In genomic region chr11:78032809-78033195, GRCm38 (mm10) we compare ENCODE assay signal across 8 mouse cellular contexts. TPM values are rescaled to one million over a fixed set of nuclear protein-coding genes. Genes with fewer than 3 reads are reported as not detected.
DNase-seq lines count a peak whose midpoint lies in the region; ATAC-seq and TF ChIP-seq lines count a peak whose summit lies in the region.

No protein-coding gene starts in this region.

- H3K36me3 ChIP-seq in intestine, embryonic 14.5 days (ENCODE audit: control insufficient read depth, insufficient read depth, low read length): peaks cover 32% of the 10 kb centered on the region
- peaks cover 19% of the 10 kb centered on the region for H3K36me3 ChIP-seq in midbrain, postnatal 0 days (ENCODE audit: insufficient read depth, low read length)

- peak overlapping the region; percentile 51 for H3K27ac ChIP-seq in left cerebral cortex, adult 2 months
- no peak overlapping the region for H3K27ac ChIP-seq in cortical plate, adult 2 months (ENCODE audit: insufficient read depth, low read length)
- H3K27ac ChIP-seq in intestine, embryonic 14.5 days (ENCODE audit: low read depth): peak overlapping the region; percentile 80
- H3K27ac ChIP-seq in midbrain, postnatal 0 days (ENCODE audit: low read depth, low read length): peak overlapping the region; percentile 95

- no peak for ATAC-seq in intestine, embryonic 14.5 days (replicated peaks; ENCODE audit: low FRiP score, low TSS enrichment, low read depth)
- no peak for ATAC-seq in midbrain, postnatal 0 days (ENCODE audit: low FRiP score)

- H3K9me3 ChIP-seq in intestine, embryonic 14.5 days (ENCODE audit: control insufficient read depth, low read length): no peaks in the 10 kb centered on the region
- no peaks in the 10 kb centered on the region for H3K9me3 ChIP-seq in midbrain, postnatal 0 days (ENCODE audit: low read length)

- no peak for DNase-seq in left cerebral cortex, adult 2 months (ENCODE audit: extremely low spot score in 1 of 2, low spot score in 2 of 2)
- no peak for DNase-seq in left cerebral cortex, postnatal 4 days
- DNase-seq in intestine, embryonic 14.5 days (ENCODE audit: low spot score): no peak
- DNase-seq in midbrain, postnatal 0 days (ENCODE audit: low spot score): peak; percentile 25
- DNase-seq in left cerebral cortex, adult 18-20 months (ENCODE audit: low spot score in 2 of 2): no peak
- no peak for DNase-seq in cerebellum, postnatal 4 days (ENCODE audit: low spot score in 2 of 2)
- no peak for DNase-seq in thymus, postnatal 10 days (ENCODE audit: low spot score in 2 of 2)

- H3K4me2 ChIP-seq in intestine, embryonic 14.5 days (ENCODE audit: low read length): peak overlapping the region; percentile 64
- H3K4me2 ChIP-seq in midbrain, postnatal 0 days (ENCODE audit: low read depth, low read length, poor library complexity, severe bottlenecking): peak overlapping the region; percentile 67

- H3K4me1 ChIP-seq in cortical plate, adult 2 months (ENCODE audit: control insufficient read depth, insufficient read depth, low read length): peaks cover 2% of the 10 kb centered on the region; the same call in 1 of the 2 replicates
- H3K4me1 ChIP-seq in intestine, embryonic 14.5 days (replicated peaks; ENCODE audit: control insufficient read depth, insufficient read depth, low read length): peaks cover 17% of the 10 kb centered on the region
- H3K4me1 ChIP-seq in midbrain, postnatal 0 days (ENCODE audit: insufficient read depth, low read length): peaks cover 9% of the 10 kb centered on the region; the same call in 1 of the 2 replicates

- H3K9ac ChIP-seq in intestine, embryonic 14.5 days (ENCODE audit: low read length): peak overlapping the region; percentile 63
- H3K9ac ChIP-seq in midbrain, postnatal 0 days (replicated peaks; ENCODE audit: low read length, poor library complexity, severe bottlenecking): peak overlapping the region; percentile 90

- no peaks in the 10 kb centered on the region for H3K27me3 ChIP-seq in intestine, embryonic 14.5 days (replicated peaks; ENCODE audit: control insufficient read depth, insufficient read depth, low read length)
- H3K27me3 ChIP-seq in midbrain, postnatal 0 days (ENCODE audit: insufficient read depth, low read length): no peaks in the 10 kb centered on the region

- H3K4me3 ChIP-seq in left cerebral cortex, adult 2 months: peak overlapping the region; percentile 57
- peak overlapping the region; percentile 65 for H3K4me3 ChIP-seq in cortical plate, adult 2 months (ENCODE audit: insufficient read depth, low read length)
- peak overlapping the region; percentile 66 for H3K4me3 ChIP-seq in intestine, embryonic 14.5 days (ENCODE audit: low read depth, low read length)
- H3K4me3 ChIP-seq in midbrain, postnatal 0 days (ENCODE audit: low read depth, low read length): peak overlapping the region; percentile 82

- intact Hi-C loops in left cerebral cortex, adult 2 months (cut with DNase I): loop anchor here (5.0 kb wide), 1 partner anchor 46 kb away; no protein-coding TSS in a partner anchor
- intact Hi-C loops in left cerebral cortex, postnatal 4 days (cut with DNase I): no loop called here

- no peak for TF ChIP-seq CTCF in left cerebral cortex, adult 2 months (IDR thresholded peaks at IDR 0.05)
- TF ChIP-seq CTCF in cortical plate, adult 2 months (IDR thresholded peaks at IDR 0.05; ENCODE audit: extremely low read depth, insufficient read depth, low read length): no peak
- TF ChIP-seq CTCF in midbrain, postnatal 0 days (IDR thresholded peaks at IDR 0.05): no peak

- no peak for TF ChIP-seq POLR2A in cortical plate, adult 2 months (IDR thresholded peaks at IDR 0.05; ENCODE audit: extremely low read depth, insufficient read depth, low read length)

- 8% methylated on average over 5 of the region's 5 CpGs for WGBS in intestine, embryonic 14.5 days
- WGBS in midbrain, postnatal 0 days: 3% methylated on average over 5 of the region's 5 CpGs

RNA-seq across cellular contexts. Expression of gene Dhrs13, which starts 0.7 kb away (rescaled TPM):
- total RNA-seq in left cerebral cortex, adult 2 months (2021): 1 to 10 TPM; 5.5 to 6.3 TPM
- 10 to 100 TPM; 29.1 to 33.5 TPM for total RNA-seq in left cerebral cortex, postnatal 4 days (2021)
- 5.7 and 7.1 TPM in 2 replicates for polyA plus RNA-seq in cortical plate, adult 2 months (2012; rRNA removed)
- 23.0 and 24.6 TPM in 2 replicates for polyA plus RNA-seq in intestine, embryonic 14.5 days (2014; fragmentation: Nextera tagmentation; extraction: Ambion mirVana)
- total RNA-seq in midbrain, postnatal 0 days (2014; rRNA removed): 69.3 and 77.7 TPM in 2 replicates
- 61.9 and 62.1 TPM in 2 replicates for polyA plus RNA-seq in midbrain, postnatal 0 days (2015; fragmentation: Nextera tagmentation; extraction: Ambion mirVana)
- 1 to 10 TPM; 5.1 to 6.9 TPM for total RNA-seq in left cerebral cortex, adult 18-20 months (2021)

RNA-seq across cellular contexts. Expression of gene Flot2, which starts 4.9 kb away (rescaled TPM):
- total RNA-seq in left cerebral cortex, adult 2 months (2021): 10 to 100 TPM; 91.2 to 96.0 TPM
- total RNA-seq in left cerebral cortex, postnatal 4 days (2021): 100 to 1,000 TPM; 108 to 109 TPM
- polyA plus RNA-seq in cortical plate, adult 2 months (2012; rRNA removed): 163 and 170 TPM in 2 replicates
- polyA plus RNA-seq in intestine, embryonic 14.5 days (2014; fragmentation: Nextera tagmentation; extraction: Ambion mirVana): 46.9 and 51.6 TPM in 2 replicates
- total RNA-seq in midbrain, postnatal 0 days (2014; rRNA removed): 67.3 and 87.1 TPM in 2 replicates
- polyA plus RNA-seq in midbrain, postnatal 0 days (2015; fragmentation: Nextera tagmentation; extraction: Ambion mirVana): 92.7 and 97.9 TPM in 2 replicates
- 10 to 100 TPM; 93.0 to 93.2 TPM for total RNA-seq in left cerebral cortex, adult 18-20 months (2021)

RNA-seq across cellular contexts. Expression of gene Eral1, which starts 47.4 kb away (rescaled TPM):
- 10 to 100 TPM; 18.9 to 19.0 TPM for total RNA-seq in left cerebral cortex, adult 2 months (2021)
- 10 to 100 TPM; 20.0 to 21.0 TPM for total RNA-seq in left cerebral cortex, postnatal 4 days (2021)
- 26.0 and 26.1 TPM in 2 replicates for polyA plus RNA-seq in cortical plate, adult 2 months (2012; rRNA removed)
- 32.4 and 38.0 TPM in 2 replicates for polyA plus RNA-seq in intestine, embryonic 14.5 days (2014; fragmentation: Nextera tagmentation; extraction: Ambion mirVana)
- 30.7 and 39.2 TPM in 2 replicates for total RNA-seq in midbrain, postnatal 0 days (2014; rRNA removed)
- 26.1 and 27.4 TPM in 2 replicates for polyA plus RNA-seq in midbrain, postnatal 0 days (2015; fragmentation: Nextera tagmentation; extraction: Ambion mirVana)
- 10 to 100 TPM; 18.4 to 19.0 TPM for total RNA-seq in left cerebral cortex, adult 18-20 months (2021)

RNA-seq across cellular contexts. Expression of gene Phf12, which starts 50.2 kb away (rescaled TPM):
- total RNA-seq in left cerebral cortex, adult 2 months (2021): 10 to 100 TPM; 58.9 to 59.2 TPM
- total RNA-seq in left cerebral cortex, postnatal 4 days (2021): 10 to 100 TPM; 62.0 to 63.9 TPM
- 37.7 and 43.2 TPM in 2 replicates for polyA plus RNA-seq in cortical plate, adult 2 months (2012; rRNA removed)
- polyA plus RNA-seq in intestine, embryonic 14.5 days (2014; fragmentation: Nextera tagmentation; extraction: Ambion mirVana): 16.5 and 19.6 TPM in 2 replicates
- total RNA-seq in midbrain, postnatal 0 days (2014; rRNA removed): 31.6 and 53.9 TPM in 2 replicates
- polyA plus RNA-seq in midbrain, postnatal 0 days (2015; fragmentation: Nextera tagmentation; extraction: Ambion mirVana): 9.3 and 9.9 TPM in 2 replicates
- total RNA-seq in left cerebral cortex, adult 18-20 months (2021): 10 to 100 TPM; 51.6 to 54.0 TPM
